Mouse (Mus musculus): ENCODE results near the gene Wasf3. TPM values are rescaled to one million over a fixed set of nuclear protein-coding genes. Genes with fewer than 3 reads are reported as not detected.
"Not testable (repeated sequence)": the region's sequence is repeated elsewhere in the genome, so short reads cannot be mapped to it uniquely, and the experiment has no call there.

Gene Wasf3
- polyA plus RNA-seq, 1 experiment from 2014 or later: 14.1 TPM

DNA sequence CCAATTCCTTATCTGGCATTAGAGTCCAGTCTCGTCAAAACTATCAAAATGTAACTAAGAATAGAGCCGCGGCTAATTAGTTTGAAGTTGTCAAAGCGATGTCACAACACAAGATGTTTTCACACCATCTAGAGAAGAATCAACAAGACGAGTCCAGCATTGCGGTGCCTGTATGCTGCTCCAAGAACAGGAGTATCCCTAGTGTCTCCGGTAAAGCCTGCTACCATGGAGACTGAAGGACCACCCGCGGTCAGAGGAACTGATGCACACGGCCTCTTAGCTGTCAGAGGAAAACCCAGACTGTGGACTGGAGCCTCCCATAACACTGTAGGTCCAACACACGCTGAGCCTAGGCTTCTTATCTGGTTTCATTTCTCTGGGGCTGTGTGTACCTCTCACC, 11.5 kb upstream of the Wasf3 start:
- no peak for ATAC-seq (ENCODE audit: low FRiP score)
- no peak overlapping the region for H3K9ac ChIP-seq
- no peaks in the 10 kb centered on the region for H3K27me3 ChIP-seq
- peaks cover 7% of the 10 kb centered on the region; the same call in 1 of the 2 replicates for H3K4me1 ChIP-seq (replicated peaks)
- no peak overlapping the region for H3K27ac ChIP-seq
- WGBS: 80% methylated on average over 11 of the region's 11 CpGs
- H3K4me2 ChIP-seq: no peak overlapping the region
- H3K4me3 ChIP-seq: no peak overlapping the region
- no peaks in the 10 kb centered on the region for H3K36me3 ChIP-seq
- H3K9me3 ChIP-seq: no peaks in the 10 kb centered on the region

DNA sequence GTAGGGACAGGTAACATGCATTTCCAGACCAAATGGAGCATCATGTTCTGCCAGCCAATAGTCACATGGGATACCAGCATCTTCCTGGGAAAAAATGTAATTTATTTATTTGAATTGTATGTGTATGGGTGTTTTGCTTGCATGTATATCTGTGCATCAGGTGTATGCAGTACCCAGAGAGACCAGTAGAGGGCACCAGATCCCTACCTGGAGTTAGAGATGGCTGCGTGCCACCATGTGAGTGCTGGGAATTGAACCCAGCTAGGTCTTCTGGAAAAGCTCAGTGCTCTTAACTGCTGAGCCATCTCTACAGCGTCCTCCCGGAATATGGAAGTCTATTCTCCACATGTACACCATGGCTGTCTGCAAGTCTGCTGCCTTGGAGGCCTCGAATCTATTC, 8.2 kb upstream of the Wasf3 start:
- Histone ChIP-seq H3K36me3 (no peaks in the 10 kb centered on the region), H3K4me2 (no peak overlapping the region), H3K4me1 (replicated peaks) (no peaks in the 10 kb centered on the region), H3K27ac (no peak overlapping the region), H3K4me3 (no peak overlapping the region), H3K9me3 (no peaks in the 10 kb centered on the region), H3K9ac (no peak overlapping the region), H3K27me3 (no peaks in the 10 kb centered on the region)
- no peak for ATAC-seq (ENCODE audit: low FRiP score)
- WGBS: 81% methylated on average over 4 of the region's 4 CpGs

DNA sequence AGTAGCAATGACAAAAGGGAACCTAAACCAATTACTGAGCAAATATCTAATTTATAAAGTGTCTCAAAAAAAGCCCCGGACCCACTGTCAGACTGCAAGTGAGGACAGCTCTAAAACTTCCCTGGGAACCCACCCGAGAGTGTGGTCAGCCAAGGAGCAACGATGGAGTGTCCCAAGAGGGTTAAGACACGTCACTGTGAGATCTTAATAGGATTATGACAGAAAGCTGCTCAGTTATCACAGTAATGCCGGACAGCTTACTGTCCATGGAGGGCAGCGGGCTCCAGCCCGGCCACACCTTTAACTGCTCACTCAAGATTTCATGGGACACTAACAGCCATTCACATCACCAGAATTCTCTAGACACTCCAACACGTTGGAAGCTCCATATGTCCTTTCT, 4.7 kb upstream of the Wasf3 start:
- no peak overlapping the region for H3K4me2 ChIP-seq
- H3K4me1 ChIP-seq (replicated peaks): no peaks in the 10 kb centered on the region
- no peak for ATAC-seq (ENCODE audit: low FRiP score)
- H3K4me3 ChIP-seq: no peak overlapping the region
- 88% methylated on average over 8 of the region's 8 CpGs for WGBS
- no peak overlapping the region for H3K27ac ChIP-seq
- H3K27me3 ChIP-seq: no peaks in the 10 kb centered on the region
- H3K9me3 ChIP-seq: no peaks in the 10 kb centered on the region
- no peak overlapping the region for H3K9ac ChIP-seq
- H3K36me3 ChIP-seq: no peaks in the 10 kb centered on the region

DNA sequence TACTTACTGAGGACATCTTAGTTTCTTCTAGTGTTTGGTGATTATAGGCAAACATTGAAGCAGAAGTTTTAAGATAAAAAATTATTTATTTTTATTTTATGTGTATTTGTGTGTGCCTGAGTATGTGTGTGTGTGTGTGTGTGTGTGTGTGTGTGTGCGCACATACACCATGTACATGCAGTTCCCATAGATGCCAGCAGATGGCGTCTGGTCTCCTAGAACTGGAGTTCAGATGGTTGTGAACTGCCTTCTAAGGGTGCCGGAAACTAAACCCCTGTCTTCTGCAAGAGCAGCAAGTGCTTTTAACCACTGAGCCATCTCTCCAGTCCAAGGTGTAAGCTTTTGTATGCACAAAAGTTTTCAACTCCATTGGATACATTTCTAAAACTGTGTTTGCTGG, 2.5 kb upstream of the Wasf3 start:
- H3K9me3 ChIP-seq: no peaks in the 10 kb centered on the region
- ATAC-seq (ENCODE audit: low FRiP score): no peak
- peaks cover 7% of the 10 kb centered on the region for H3K4me1 ChIP-seq (replicated peaks)
- WGBS: 83% methylated on average over 3 of the region's 3 CpGs
- no peaks in the 10 kb centered on the region for H3K36me3 ChIP-seq
- H3K27me3 ChIP-seq: no peaks in the 10 kb centered on the region
- no peak overlapping the region for H3K4me3 ChIP-seq
- no peak overlapping the region for H3K27ac ChIP-seq
- no peak overlapping the region for H3K4me2 ChIP-seq
- no peak overlapping the region for H3K9ac ChIP-seq

DNA sequence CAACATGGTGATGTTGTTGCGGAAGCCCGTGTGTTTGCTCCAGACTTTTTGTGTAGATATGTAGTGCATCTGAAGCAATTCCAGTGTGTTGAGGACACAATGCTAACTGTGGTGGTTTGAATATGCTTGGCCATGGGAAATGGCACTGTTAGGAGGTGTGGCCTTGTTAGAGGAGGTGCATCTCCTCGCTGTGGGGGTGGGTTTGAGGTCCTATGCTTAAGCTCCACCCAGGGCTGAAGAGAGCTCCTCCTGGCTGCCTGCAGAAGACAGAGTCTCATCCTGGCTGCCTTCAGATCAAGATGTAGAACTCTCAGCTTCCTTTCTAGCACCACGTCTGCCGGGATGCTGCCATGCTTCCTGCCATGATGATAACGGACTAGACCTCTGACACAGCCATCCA, 1.4 kb upstream of the Wasf3 start:
- ATAC-seq (ENCODE audit: low FRiP score): no peak
- Histone ChIP-seq H3K9ac (no peak overlapping the region), H3K27me3 (no peaks in the 10 kb centered on the region), H3K36me3 (no peaks in the 10 kb centered on the region), H3K9me3 (no peaks in the 10 kb centered on the region), H3K4me1 (replicated peaks) (peaks cover 7% of the 10 kb centered on the region), H3K27ac (no peak overlapping the region), H3K4me2 (no peak overlapping the region), H3K4me3 (no peak overlapping the region)
- 68% methylated on average over 6 of the region's 6 CpGs for WGBS

DNA sequence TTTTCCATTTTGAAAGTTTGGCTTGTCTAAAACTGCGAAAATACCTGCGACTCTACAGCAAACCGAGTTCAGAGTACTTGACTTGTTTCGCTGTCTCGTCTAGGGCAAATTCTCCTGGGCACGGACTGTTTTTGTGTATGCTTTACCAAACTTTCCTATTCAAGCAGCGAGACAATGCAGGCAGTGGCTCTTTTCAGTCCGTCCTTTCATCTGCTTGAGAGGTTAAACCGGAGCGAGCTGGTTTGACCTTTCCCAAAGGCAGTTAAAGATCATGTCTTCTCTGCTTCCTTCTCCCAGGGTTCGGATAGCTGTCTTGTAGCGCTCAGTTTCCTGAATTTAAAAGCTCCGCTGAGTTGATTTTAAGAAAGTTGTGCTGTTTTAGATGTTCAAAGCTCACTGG, 1.2 kb downstream of the Wasf3 start:
- H3K9ac ChIP-seq: peak overlapping the region; percentile 86
- H3K36me3 ChIP-seq: no peaks in the 10 kb centered on the region
- no peak overlapping the region for H3K27ac ChIP-seq
- H3K4me3 ChIP-seq: peak overlapping the region; percentile 72
- WGBS: 2% methylated on average over 13 of the region's 13 CpGs
- peak overlapping the region; percentile 73 for H3K4me2 ChIP-seq
- H3K9me3 ChIP-seq: no peaks in the 10 kb centered on the region
- no peaks in the 10 kb centered on the region for H3K27me3 ChIP-seq
- H3K4me1 ChIP-seq (replicated peaks): peaks cover 7% of the 10 kb centered on the region
- ATAC-seq (ENCODE audit: low FRiP score): no peak

DNA sequence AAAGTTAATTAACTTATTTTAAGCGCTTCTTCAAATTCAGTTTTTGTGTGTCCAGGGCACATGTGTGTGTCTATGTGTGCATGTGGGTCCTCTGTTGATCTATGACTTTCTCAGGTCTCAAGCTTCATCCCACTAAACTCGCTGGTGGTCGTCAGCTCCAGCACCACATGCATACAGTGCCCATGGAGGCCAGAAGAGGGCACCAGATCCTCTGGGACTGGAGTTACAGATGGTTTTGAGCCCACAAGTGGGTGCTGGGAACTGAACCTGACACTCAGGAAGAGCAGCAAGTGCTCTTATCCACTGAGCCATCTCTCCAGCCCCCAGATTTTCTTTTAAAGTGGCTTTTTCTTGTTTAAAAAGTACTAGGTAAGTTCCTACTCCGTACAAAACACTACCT, 2.1 kb downstream of the Wasf3 start:
- 94% methylated on average over 4 of the region's 4 CpGs for WGBS
- Histone ChIP-seq H3K27ac (no peak overlapping the region), H3K9me3 (no peaks in the 10 kb centered on the region), H3K36me3 (no peaks in the 10 kb centered on the region), H3K27me3 (no peaks in the 10 kb centered on the region), H3K4me1 (replicated peaks) (peaks cover 7% of the 10 kb centered on the region), H3K4me3 (no peak overlapping the region), H3K4me2 (no peak overlapping the region), H3K9ac (no peak overlapping the region)
- no peak for ATAC-seq (ENCODE audit: low FRiP score)

DNA sequence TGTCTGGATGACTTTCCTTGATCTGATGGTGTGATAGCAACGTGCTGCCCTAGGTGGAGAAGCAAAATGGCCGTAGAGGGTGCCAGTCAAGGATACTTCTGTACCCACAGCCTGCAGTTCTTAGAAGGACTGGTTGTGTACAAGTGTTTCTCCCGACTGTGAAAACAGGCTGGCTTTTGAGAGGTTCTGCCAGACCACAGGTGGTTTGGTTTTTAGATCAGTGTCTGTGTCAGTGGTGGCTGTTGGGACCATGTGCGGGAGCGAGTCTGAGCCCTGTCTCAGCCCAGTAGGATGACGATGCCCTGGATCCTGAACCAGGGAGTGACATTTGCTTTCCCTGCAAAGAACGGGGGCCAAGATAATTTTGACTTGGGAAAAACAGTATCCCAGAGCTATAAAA, 9.8 kb downstream of the Wasf3 start:
- Histone ChIP-seq H3K36me3 (peaks cover 6% of the 10 kb centered on the region; the same call in 1 of the 2 replicates), H3K4me1 (replicated peaks) (no peaks in the 10 kb centered on the region), H3K27me3 (no peaks in the 10 kb centered on the region), H3K4me3 (no peak overlapping the region), H3K27ac (no peak overlapping the region), H3K9ac (no peak overlapping the region), H3K4me2 (no peak overlapping the region), H3K9me3 (peaks cover 13% of the 10 kb centered on the region)
- 89% methylated on average over 7 of the region's 7 CpGs for WGBS
- no peak for ATAC-seq (ENCODE audit: low FRiP score)

DNA sequence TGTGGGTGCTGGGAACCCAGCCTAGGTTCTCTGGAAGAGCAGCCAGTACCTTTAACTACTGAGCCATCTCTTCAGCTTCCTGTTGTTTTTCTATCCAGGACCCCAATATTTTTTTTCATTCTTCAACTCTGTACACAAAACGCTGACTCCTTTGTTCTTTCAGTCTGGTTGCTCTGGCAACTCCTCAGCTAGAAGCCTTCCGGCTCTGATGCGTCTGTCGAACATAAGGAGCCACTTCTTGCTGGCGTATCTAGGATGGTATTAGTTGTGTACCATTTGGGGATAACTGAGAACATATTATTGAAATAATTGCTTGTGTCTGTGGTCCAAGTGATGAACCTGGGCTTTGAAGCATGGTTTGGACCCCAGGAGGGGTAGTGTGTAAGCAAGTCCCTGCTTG, 12.5 kb downstream of the Wasf3 start:
- Histone ChIP-seq H3K36me3 (peaks cover 6% of the 10 kb centered on the region; the same call in 1 of the 2 replicates), H3K27ac (no peak overlapping the region), H3K27me3 (no peaks in the 10 kb centered on the region), H3K9me3 (peaks cover 13% of the 10 kb centered on the region), H3K4me3 (no peak overlapping the region), H3K4me2 (no peak overlapping the region), H3K9ac (no peak overlapping the region), H3K4me1 (replicated peaks) (peaks cover 4% of the 10 kb centered on the region)
- WGBS: 80% methylated on average over 5 of the region's 5 CpGs
- ATAC-seq (ENCODE audit: low FRiP score): no peak

DNA sequence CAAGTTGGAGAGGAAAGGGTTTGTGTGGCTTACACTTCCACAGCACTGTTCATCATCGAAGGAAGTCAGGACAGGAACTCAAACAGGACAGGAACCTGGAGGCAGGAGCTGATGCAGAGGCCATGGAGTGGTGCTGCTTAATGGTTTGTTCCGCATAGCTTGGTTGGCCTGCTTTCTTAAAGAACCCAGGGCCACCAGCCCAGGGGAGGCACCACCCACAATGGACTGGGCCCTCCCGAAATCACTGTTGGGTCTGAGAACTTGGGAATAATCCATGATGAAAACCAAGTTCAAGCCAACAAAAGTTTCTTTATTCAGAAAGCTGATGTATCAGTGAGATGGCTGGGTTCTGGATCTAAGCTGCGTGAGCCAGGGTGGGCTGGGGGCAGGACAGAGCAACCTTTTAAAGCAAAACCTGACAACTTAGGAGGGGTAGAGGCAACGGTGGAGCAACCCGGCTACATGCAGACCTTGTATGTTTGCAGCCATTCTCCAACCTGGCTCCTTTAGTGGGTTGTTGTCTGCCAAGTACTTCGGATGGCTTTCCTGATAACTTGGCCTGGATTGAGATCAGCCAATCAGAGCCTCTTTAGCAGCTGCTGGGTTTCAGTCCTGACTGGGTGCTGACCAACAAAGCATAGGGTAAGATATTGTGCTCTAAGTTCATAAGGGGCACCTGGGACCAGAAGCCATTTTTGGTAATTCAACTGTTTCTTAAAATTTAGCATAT, 13.8 kb downstream of the Wasf3 start:
- peaks cover 6% of the 10 kb centered on the region; the same call in 1 of the 2 replicates for H3K36me3 ChIP-seq
- peaks cover 13% of the 10 kb centered on the region for H3K9me3 ChIP-seq
- H3K27ac ChIP-seq: no peak overlapping the region
- H3K9ac ChIP-seq: no peak overlapping the region
- H3K4me1 ChIP-seq (replicated peaks): peaks cover 7% of the 10 kb centered on the region
- no peak overlapping the region for H3K4me3 ChIP-seq
- WGBS: 95% methylated on average over 7 of the region's 7 CpGs
- H3K27me3 ChIP-seq: no peaks in the 10 kb centered on the region
- no peak for ATAC-seq (ENCODE audit: low FRiP score)
- no peak overlapping the region for H3K4me2 ChIP-seq

DNA sequence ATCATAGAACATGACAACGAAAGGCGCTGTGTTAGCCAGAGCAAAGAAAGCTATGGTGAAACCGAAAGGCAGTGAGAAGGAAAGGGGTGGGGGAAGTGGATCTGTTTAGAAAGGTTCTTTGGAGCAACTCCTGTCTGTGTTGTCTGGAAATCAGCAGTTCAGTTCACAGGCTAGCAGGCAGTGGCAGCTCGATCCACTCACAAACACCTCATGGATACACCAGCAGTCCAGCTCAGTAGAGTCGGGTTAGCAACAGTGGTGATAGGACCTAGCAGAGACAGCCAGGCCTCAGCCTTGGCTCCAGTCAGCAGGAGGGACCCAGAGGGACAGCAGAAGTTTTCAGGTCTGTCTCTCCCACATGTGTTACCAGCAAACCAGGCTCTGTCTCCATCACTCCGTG, 16.2 kb downstream of the Wasf3 start:
- H3K4me2 ChIP-seq; H3K36me3 ChIP-seq; H3K4me3 ChIP-seq; H3K9ac ChIP-seq; H3K9me3 ChIP-seq; H3K27me3 ChIP-seq; H3K4me1 ChIP-seq (replicated peaks); ATAC-seq (ENCODE audit: low FRiP score); H3K27ac ChIP-seq: not testable (repeated sequence)
- 90% methylated on average over 6 of the region's 6 CpGs for WGBS

DNA sequence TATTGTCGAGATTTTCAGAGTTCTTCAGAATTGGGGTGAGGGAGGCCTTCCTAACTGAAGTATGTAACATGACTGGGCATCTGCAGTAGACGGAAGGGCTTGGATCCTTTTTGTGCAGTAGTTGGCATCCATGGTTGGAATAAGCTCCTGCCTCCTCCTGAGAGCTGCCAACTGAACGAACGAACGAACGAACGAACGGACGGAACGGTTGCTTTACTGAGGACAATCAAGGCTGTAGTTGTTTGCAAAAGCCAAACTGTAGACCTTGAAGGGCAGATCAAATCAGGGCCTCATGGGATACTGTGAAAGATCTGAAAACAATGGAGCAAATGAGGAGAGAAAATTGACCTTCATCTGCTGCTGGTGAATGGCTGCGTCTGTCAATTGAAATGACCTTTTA, 17.5 kb downstream of the Wasf3 start:
- ATAC-seq (ENCODE audit: low FRiP score): no peak
- 26% methylated on average over 11 of the region's 11 CpGs for WGBS

DNA sequence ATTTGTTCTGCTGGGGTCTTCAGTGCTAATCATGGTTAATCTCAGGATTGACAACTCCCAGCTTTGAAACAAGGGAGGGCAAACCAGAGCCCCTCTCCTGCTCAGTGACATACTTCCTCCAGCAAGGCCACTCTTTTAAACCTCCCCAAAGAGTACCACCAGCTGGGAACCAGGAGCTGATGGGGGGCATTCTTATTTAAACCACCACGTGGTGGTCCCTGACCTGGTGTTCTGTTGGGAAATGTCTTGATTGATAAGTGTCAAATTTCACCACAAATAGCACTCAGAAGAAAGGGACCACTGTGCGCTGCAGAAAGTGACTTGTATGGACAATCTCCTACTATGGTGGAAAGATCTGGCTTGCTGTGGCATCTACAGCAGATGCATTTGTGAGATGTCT, 19.1 kb downstream of the Wasf3 start:
- Histone ChIP-seq H3K27ac (no peak overlapping the region), H3K4me1 (replicated peaks) (peaks cover 7% of the 10 kb centered on the region), H3K4me3 (no peak overlapping the region), H3K9me3 (no peaks in the 10 kb centered on the region), H3K4me2 (no peak overlapping the region), H3K9ac (no peak overlapping the region), H3K27me3 (no peaks in the 10 kb centered on the region), H3K36me3 (no peaks in the 10 kb centered on the region)
- WGBS: 36% methylated on average over 2 of the region's 2 CpGs
- no peak for ATAC-seq (ENCODE audit: low FRiP score)

More for the DNA sequence above, 17.5 kb downstream of the Wasf3 start:
- H3K4me1 ChIP-seq (replicated peaks): peaks cover 7% of the 10 kb centered on the region
- no peaks in the 10 kb centered on the region for H3K36me3 ChIP-seq
- no peaks in the 10 kb centered on the region for H3K9me3 ChIP-seq
- H3K27ac ChIP-seq: no peak overlapping the region
- no peak overlapping the region for H3K4me3 ChIP-seq
- H3K27me3 ChIP-seq: no peaks in the 10 kb centered on the region
- H3K4me2 ChIP-seq: no peak overlapping the region
- no peak overlapping the region for H3K9ac ChIP-seq
